Mouse (Mus musculus): ENCODE measurements around the gene Trcg1. TPM values are rescaled to one million over a fixed set of nuclear protein-coding genes. Genes with fewer than 3 reads are reported as not detected.

The Trcg1 gene
- total RNA-seq, 2 experiments from 2014 or later = not detected

- DNase-seq (ENCODE audit: low spot score in 2 of 2) = no peak
Observed at GRCm38 (mm10) chr9:57295666-57296065, 59.3 kb downstream of the Trcg1 start.

- no peak for DNase-seq (ENCODE audit: low spot score in 2 of 2)
Observed at GRCm38 (mm10) chr9:57296277-57296676, 59.9 kb downstream of the Trcg1 start.

GRCm38 (mm10) chr9:57297938-57298337 is 61.6 kb downstream of the Trcg1 start:
- no peak for DNase-seq (ENCODE audit: low spot score in 2 of 2)

Other genes starting within 250 kb of the Trcg1 start
- gene Ptpn9, start 241.6 kb upstream of the Trcg1 start, total RNA-seq (2021) = 10 to 100 TPM; 37.7 to 43.7 TPM
- 10 to 100 TPM; 32.5 to 39.2 TPM for gene Sin3a, start 164.5 kb upstream of the Trcg1 start, total RNA-seq (2021)
- gene Man2c1, start 105.9 kb upstream of the Trcg1 start, total RNA-seq (2021) = 100 to 1,000 TPM; 108 to 151 TPM
- gene Neil1, start 88.3 kb upstream of the Trcg1 start, total RNA-seq (2021) = 10 to 100 TPM in 1 of 2 experiments, 1 to 10 TPM in 1; 8.2 to 11.1 TPM
- gene Commd4, start 78.2 kb upstream of the Trcg1 start, total RNA-seq (2021) = 10 to 100 TPM; 52.3 to 57.6 TPM
- gene 1700017B05Rik, start 26.1 kb downstream of the Trcg1 start, total RNA-seq (2021) = 10 to 100 TPM; 45.7 to 53.6 TPM
- 10 to 100 TPM; 15.0 to 18.0 TPM for gene Ppcdc, start 203.6 kb downstream of the Trcg1 start, total RNA-seq (2021)
- gene Scamp5, start 231.5 kb downstream of the Trcg1 start, total RNA-seq (2021) = 10 to 100 TPM in 1 of 2 experiments, 1 to 10 TPM in 1; 7.5 to 13.7 TPM

Data from adrenal gland, adult 18-20 months (tissue).